In genomic region chr13:23396246-23396703, GRCm38 (mm10) we compare ENCODE assay signal across 8 mouse cellular contexts. TPM values are rescaled to one million over a fixed set of nuclear protein-coding genes. Genes with fewer than 3 reads are reported as not detected.
A peak's percentile ranks its signal among the peaks of the same experiment; 100 is the strongest.
DNase-seq lines count a peak whose midpoint lies in the region; ATAC-seq and TF ChIP-seq lines count a peak whose summit lies in the region.

No protein-coding gene starts in this region.

- H3K4me2 ChIP-seq in liver, embryonic 14.5 days (ENCODE audit: low read depth) = peak overlapping the region; percentile 77

- under 1% methylated on average over 31 of the region's 31 CpGs for WGBS in liver, embryonic 14.5 days (ENCODE audit: insufficient replicate concordance)
- WGBS in olfactory bulb, adult 2 months = under 1% methylated on average over 31 of the region's 31 CpGs

- ATAC-seq in common myeloid progenitor, adult 5-6 weeks (replicated peaks; ENCODE audit: low read depth, poor library complexity, severe bottlenecking) = peak; percentile 20
- no peak for ATAC-seq in liver, embryonic 14.5 days (ENCODE audit: insufficient read depth)

- H3K27me3 ChIP-seq in liver, embryonic 14.5 days (ENCODE audit: control insufficient read depth, insufficient read depth, low read length) = peaks cover 22% of the 10 kb centered on the region

- H3K4me3 ChIP-seq in left cerebral cortex, adult 2 months = peak overlapping the region; percentile 35
- peak overlapping the region; percentile 50 to 54 for H3K4me3 ChIP-seq in liver, embryonic 14.5 days (ENCODE audit: insufficient read depth in 1 of 2, low read depth in 2 of 2, low read length in 2 of 2)
- peak overlapping the region; percentile 9; the same call in 1 of the 2 replicates for H3K4me3 ChIP-seq in olfactory bulb, adult 2 months (ENCODE audit: insufficient read depth, low read depth, low read length)

- intact Hi-C loops in left cerebral cortex, adult 2 months (cut with DNase I) = loop anchor here (10.0 kb wide), 1 partner anchor 1391 kb away; the partner anchor contains the start of gene Prss16

- TF ChIP-seq EP300 in liver, embryonic 14.5 days (IDR thresholded peaks at IDR 0.05; ENCODE audit: low read depth) = no peak

- peaks cover 3 to 5% of the 10 kb centered on the region in 2 experiments for H3K4me1 ChIP-seq in liver, embryonic 14.5 days (replicated peaks; ENCODE audit: control insufficient read depth in 2 of 2, insufficient read depth in 2 of 2, low read length in 1 of 2)
- H3K4me1 ChIP-seq in olfactory bulb, adult 2 months (ENCODE audit: control insufficient read depth, insufficient read depth, low read length) = peaks cover 8% of the 10 kb centered on the region

- peak overlapping the region; percentile 4; the same call in 1 of the 2 replicates for H3K9ac ChIP-seq in liver, embryonic 14.5 days (replicated peaks)

- no peaks in the 10 kb centered on the region for H3K36me3 ChIP-seq in liver, embryonic 14.5 days (replicated peaks; ENCODE audit: control insufficient read depth, insufficient read depth, low read depth)

- H3K27ac ChIP-seq in left cerebral cortex, adult 2 months = no peak overlapping the region
- H3K27ac ChIP-seq in liver, embryonic 14.5 days = no peak overlapping the region
- H3K27ac ChIP-seq in olfactory bulb, adult 2 months (ENCODE audit: insufficient read depth, low read depth, low read length) = no peak overlapping the region

- TF ChIP-seq CTCF in left cerebral cortex, adult 2 months (IDR thresholded peaks at IDR 0.05) = no peak
- no peak for TF ChIP-seq CTCF in liver, embryonic 14.5 days (IDR thresholded peaks at IDR 0.05; ENCODE audit: low read depth)
- TF ChIP-seq CTCF in olfactory bulb, adult 2 months (IDR thresholded peaks at IDR 0.05; ENCODE audit: insufficient read depth, low read depth, low read length) = no peak

- no peaks in the 10 kb centered on the region for H3K9me3 ChIP-seq in liver, embryonic 14.5 days (ENCODE audit: control insufficient read depth, low read length)

- no peak for DNase-seq in left cerebral cortex, adult 2 months (ENCODE audit: extremely low spot score in 1 of 2, low spot score in 2 of 2)
- DNase-seq in left cerebral cortex, adult 11 months (ENCODE audit: low spot score) = no peak
- peak; percentile 16 for DNase-seq in heart, postnatal 4 days
- DNase-seq in liver, embryonic 14.5 days (ENCODE audit: low read depth in 3 of 3, low spot score in 3 of 3) = no peak
- no peak for DNase-seq in ovary, postnatal 10 days (ENCODE audit: low spot score)
- DNase-seq in layer of hippocampus, adult 18-20 months (ENCODE audit: low spot score in 2 of 2) = no peak

- no peak for TF ChIP-seq POLR2A in olfactory bulb, adult 2 months (IDR thresholded peaks at IDR 0.05; ENCODE audit: insufficient read depth, low read depth, low read length)

RNA-seq across cellular contexts. Expression of gene Zfp322a, which starts 27.3 kb away (rescaled TPM):
- total RNA-seq in left cerebral cortex, adult 2 months (2021) = 10 to 100 TPM; 29.8 to 33.3 TPM
- total RNA-seq in common myeloid progenitor, adult 5-6 weeks (2017) = 42.1 and 57.3 TPM in 2 replicates
- total RNA-seq in heart, postnatal 4 days (2021) = 10 to 100 TPM; 17.6 to 23.5 TPM
- polyA plus RNA-seq in liver, embryonic 14.5 days (2012; rRNA removed) = 3.0 and 5.4 TPM in 2 replicates
- 11.9 and 12.5 TPM in 2 replicates for polyA plus RNA-seq in liver, embryonic 14.5 days (2014; fragmentation: Nextera tagmentation; extraction: Ambion mirVana)
- not detected in 2 replicates for polyA plus RNA-seq in olfactory bulb, adult 2 months (2012; ENCODE audit: insufficient read depth, insufficient read length, low replicate concordance, missing spikeins)
- total RNA-seq in layer of hippocampus, adult 18-20 months (2021) = 10 to 100 TPM; 30.8 to 31.6 TPM

RNA-seq across cellular contexts. Expression of gene Abt1, which starts 27.4 kb away (rescaled TPM):
- 1 to 10 TPM; 8.9 to 9.8 TPM for total RNA-seq in left cerebral cortex, adult 2 months (2021)
- 14.7 and 15.6 TPM in 2 replicates for total RNA-seq in common myeloid progenitor, adult 5-6 weeks (2017)
- 1 to 10 TPM; 5.0 to 5.6 TPM for total RNA-seq in heart, postnatal 4 days (2021)
- 2.4 and 4.0 TPM in 2 replicates for polyA plus RNA-seq in liver, embryonic 14.5 days (2012; rRNA removed)
- 5.2 and 5.3 TPM in 2 replicates for polyA plus RNA-seq in liver, embryonic 14.5 days (2014; fragmentation: Nextera tagmentation; extraction: Ambion mirVana)
- polyA plus RNA-seq in olfactory bulb, adult 2 months (2012; ENCODE audit: insufficient read depth, insufficient read length, low replicate concordance, missing spikeins) = not detected in 2 replicates
- total RNA-seq in layer of hippocampus, adult 18-20 months (2021) = 1 to 10 TPM; 8.8 to 9.5 TPM
